Mouse (Mus musculus): ENCODE results near the gene Ppp4r3b.

The Ppp4r3b gene

GRCm38 (mm10) chr11:29172563-29173124, at the start of gene Ppp4r3b:
Ppp4r3b (plus strand) TSS chr11:29172890.
- peak; percentile 98 for DNase-seq

DNA sequence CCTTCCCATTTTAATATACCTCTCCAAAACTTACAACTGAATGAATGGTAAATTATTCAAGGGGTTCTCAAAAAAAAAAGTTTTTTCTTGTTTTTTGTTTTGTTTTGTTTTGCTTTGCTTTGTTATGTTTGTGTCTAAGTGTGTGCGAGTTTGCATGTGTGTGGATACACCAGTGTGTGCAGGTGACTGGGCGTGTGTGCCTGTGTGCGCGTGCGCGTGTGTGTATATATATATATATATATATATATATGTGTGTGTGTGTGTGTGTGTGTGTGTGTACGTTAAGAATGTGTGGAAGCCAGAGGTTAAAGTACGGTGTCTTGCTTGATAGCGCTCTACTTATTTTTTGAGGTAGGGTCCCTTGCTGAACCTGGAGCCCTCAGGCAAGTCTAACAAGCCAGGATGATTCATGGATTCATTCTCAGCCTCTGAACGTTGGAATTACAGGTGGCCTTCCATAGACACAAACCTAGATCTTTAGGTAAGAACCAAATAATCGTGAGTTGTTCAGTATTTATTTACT, 42.8 kb upstream of the Ppp4r3b start:
- no peak for DNase-seq

- DNase-seq = peak; percentile 96
These were observed 42.0 kb upstream of the Ppp4r3b start, which contains the start of gene Pnpt1 for GRCm38 (mm10) chr11:29130385-29131355. Pnpt1 (plus strand) TSS chr11:29130744.

DNA sequence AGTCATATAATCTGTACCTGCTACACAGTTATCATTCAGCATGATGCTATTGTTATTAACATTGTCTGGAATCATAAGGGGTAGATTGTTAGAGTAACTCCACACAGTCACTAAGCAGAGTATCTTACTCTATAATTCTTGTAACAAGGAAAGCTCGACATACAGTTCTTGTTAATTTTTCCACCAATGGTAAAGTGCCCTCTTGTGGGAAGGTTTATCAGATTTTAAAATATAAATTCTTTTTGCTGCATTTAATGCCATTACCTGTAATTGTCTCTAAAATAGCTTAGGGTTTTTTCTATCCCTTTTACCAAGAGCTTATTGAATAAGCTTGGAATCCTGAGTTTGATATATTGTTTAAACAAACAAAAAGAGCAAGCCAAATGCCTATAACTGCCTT, 32.0 kb upstream of the Ppp4r3b start:
- DNase-seq = no peak

DNA sequence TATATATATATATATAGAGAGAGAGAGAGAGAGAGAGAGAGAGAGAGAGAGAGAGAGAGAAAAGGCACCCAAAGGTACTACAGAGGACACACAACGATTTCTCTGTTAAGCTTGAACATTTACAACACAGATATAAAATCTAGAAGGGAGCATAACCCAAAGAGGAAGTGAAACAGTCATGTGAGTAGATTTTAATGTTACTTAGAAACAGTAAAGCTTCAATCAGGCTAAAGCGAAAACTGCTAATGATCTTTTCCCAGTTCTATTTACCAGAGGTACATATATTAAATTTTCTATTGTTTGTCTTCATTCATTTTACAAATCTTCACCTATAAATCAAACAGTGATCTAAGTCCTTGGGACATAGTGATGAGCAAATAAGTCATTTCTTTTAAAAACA, 23.8 kb upstream of the Ppp4r3b start:
- no peak for DNase-seq

DNA sequence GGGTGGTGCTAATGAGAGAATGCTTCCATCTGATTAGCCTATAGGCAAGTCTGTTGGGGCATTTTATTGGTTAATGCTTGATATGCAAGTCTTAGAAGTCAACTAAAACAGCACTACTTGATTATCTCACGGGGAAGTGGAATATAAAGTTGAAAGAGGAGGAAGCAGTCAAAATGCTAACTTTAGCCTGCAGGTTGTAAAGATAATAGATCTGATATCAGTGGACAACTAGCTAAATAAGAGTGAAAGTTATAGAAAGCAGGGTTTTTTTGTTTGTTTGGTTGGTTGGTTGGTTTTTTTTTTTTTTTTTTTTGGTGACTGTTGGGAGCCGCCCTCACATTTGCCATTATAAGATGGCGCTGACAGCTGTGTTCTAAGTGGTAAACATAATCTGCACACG, 9.1 kb upstream of the Ppp4r3b start:
- DNase-seq = no peak

- DNase-seq = peak; percentile 60
These were observed 715 bp upstream of the Ppp4r3b start for GRCm38 (mm10) chr11:29171959-29172391.

DNA sequence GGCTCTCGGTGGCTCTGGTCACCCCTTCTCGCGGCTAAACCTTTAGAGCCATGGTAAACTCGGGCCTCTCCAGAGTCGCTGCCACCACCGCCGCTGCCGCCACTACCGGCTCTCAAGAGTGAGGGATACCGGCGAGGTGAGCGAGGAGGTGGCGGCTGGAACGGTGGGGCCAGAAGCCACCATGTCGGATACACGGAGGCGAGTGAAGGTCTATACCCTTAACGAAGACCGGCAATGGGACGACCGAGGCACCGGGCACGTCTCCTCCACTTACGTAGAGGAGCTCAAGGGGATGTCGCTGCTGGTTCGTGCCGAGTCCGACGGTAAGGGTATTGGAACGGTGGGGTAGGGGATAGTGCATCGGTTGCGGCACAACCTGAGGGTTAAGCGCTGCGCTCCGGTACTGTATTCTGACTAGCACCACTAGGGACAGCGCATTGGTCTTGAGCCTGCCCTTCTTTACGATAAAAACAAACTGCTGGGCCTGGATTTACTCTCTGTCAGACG, 488 bp downstream of the Ppp4r3b start:
- DNase-seq = peak; percentile 79

- no peak for DNase-seq
These were observed 1.2 kb downstream of the Ppp4r3b start for GRCm38 (mm10) chr11:29173706-29174436.

- no peak for DNase-seq
These were observed 6.6 kb downstream of the Ppp4r3b start for GRCm38 (mm10) chr11:29179319-29179718.

GRCm38 (mm10) chr11:29180657-29181056, 8.0 kb downstream of the Ppp4r3b start:
- DNase-seq = peak; percentile 25

DNA sequence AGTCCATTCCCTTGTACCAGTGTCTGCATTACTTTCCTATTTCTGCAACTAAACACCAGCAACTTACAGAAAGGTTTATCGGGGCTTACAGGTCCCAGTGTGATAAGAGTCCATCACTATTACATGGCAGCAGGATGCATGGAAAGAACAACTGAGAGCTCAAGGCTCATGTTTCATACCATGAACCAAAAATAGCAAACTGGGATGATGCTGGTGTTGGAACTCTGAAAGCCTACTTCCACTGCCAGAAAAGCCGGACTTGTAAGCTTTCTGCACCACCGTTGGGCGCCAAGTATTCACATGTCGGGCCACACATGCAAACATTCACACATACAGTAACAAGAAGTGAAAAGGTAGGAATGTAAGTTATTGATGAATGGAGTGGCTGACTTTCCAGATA, 9.1 kb downstream of the Ppp4r3b start:
- DNase-seq = no peak

DNA sequence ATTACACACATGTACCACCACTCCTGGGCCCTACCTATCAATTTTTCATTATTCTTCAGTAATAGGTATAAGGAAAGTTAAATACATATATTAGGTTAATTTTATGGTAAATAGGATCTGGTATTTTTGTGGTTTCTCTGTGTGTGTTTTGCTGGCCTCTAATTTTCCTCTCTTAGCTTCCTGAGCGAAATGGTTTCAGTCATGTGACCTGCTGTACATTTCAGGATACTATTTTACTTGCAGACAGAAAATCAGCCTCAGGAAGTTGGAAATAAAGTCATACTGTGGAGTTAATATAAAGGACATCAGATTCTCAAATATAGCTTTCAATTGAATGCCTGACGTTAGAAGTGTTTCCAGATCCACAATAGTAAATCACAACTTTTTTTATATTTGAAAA, 16.3 kb downstream of the Ppp4r3b start:
- DNase-seq = no peak

DNA sequence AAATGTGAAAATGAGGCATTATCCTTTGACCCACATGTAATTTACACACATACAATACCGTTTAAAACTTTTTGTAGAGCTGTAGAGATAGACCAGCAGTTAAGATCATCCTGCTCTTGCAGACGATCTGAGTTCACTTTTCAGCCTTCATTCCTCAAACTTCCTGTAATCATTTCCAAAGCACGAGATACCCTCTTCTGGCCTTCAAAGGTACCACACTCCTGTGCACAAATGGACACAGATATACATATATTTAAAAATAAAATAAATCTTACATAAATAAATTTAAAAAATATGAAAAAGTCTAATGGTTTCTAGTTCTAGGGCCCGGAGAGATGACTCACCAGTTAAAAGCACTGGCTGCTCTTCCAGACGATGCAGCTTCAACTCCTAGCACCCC, 31.0 kb downstream of the Ppp4r3b start:
- peak; percentile 2 for DNase-seq

- no peak for DNase-seq
These were observed 37.1 kb downstream of the Ppp4r3b start for GRCm38 (mm10) chr11:29209774-29210173.

DNA sequence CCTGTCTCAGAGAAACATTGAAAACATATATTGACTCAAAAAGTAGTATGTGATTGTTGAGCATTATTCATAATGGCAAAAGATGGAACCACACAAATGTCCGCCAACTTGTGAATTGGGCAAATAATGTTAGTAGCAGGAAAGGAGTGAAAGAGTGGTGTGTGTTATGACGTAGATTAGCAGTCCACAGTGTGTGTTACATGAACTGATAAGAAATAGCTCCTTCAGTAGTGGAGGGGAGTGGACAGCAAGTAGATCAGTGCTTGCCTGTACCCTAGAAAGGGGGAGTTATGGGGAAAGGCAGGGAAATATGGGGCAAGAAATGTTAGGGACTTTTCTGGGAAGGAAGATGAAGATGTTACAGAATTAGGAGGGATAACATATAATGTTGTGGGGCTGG, 43.5 kb downstream of the Ppp4r3b start:
- DNase-seq = no peak

DNA sequence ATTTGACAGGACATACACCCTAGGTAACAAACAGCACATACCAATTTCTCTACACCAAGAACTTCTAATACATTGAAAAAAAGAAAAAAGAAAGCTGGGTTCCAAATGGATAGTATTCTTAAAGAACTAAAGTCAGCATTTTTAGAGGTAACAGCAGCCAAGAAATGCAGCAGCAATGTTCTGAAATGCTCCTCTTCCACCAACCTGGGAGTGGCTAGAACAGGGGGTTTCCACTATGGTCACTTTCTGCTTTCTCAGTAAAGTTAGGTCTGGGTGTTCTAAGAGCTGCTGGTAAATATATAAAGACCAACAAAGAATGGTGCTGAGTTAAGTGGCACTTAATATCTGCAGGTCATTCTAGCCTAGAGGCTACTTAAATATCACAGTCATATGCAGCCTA, 46.4 kb downstream of the Ppp4r3b start:
- no peak for DNase-seq

- DNase-seq = no peak
These were observed 49.6 kb downstream of the Ppp4r3b start for GRCm38 (mm10) chr11:29222310-29222709.

GRCm38 (mm10) chr11:29224754-29225153, 52.1 kb downstream of the Ppp4r3b start:
- no peak for DNase-seq

DNA sequence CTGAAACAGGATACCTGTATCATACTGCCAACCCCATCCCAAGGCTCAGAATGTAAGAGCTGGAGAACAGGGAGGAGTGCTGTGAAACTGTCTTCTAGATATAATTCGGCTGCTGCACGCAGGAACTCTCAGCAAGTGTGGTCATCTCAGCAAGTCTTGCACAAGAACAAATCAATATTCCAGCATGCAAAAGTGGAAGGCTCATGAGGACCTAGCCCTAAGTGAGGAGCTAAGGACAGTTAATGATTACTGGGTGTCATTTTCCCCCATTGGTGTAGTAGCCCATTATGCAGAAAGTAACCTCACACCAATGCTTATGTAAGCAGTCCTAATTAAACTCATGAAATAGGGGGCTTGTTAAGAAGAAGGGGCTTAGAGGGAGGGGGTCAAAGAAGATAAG, 56.3 kb downstream of the Ppp4r3b start:
- DNase-seq = no peak

DNA sequence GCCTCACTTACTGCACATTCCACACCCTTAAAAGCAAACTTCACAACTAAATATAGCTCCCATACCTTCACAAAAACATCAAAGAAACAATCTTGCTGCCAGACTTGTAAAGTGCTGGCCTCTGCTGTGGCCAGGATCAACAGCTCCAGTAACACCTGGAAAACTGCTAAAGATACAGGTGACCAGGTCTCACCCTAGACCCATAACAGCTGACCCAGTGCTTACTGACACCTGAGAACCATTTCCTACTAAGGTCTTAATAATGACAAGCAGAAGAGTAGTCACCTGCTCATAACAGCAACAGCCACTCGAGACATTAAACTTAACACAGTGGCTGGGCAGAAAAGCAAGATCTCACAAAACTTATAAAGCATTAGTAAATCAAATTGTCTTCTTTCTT, 60.9 kb downstream of the Ppp4r3b start:
- no peak for DNase-seq

DNA sequence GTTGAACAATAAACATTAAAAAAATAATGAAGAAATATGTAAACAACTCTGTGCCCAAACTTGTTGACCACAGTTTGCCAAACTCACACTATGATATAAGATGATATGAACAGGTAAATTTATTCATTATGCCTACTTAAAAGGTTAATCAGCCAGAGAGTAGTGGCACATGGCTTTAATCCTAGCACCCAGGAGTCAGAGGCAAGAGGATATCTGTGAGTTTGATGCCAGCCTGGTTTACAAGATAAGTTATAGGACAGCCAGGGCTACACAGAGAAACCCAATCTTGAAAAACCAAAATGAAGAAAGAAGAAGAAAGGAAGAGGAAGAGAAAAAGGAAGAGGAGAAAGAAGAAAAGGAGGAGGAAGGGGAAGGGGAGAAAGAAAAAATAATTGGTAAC, 64.7 kb downstream of the Ppp4r3b start:
- DNase-seq = no peak

DNA sequence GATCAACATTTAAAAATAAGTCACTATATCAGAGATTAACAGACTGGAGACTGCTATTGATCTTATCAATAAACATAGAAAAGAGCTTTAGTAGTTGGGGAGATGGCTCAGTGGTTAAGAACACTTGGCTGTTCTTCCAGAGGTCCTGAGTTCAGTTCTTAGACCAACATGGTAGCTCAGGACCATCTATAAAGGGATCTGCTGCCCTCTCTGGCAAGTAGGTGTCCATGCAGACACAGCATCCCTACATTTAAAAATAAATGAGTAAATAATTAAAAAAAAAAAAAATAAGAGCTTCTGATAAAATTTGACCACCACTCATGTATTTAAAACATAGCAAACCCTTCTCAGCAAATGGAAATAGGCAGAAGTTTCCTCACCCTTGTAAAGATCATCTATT, 65.4 kb downstream of the Ppp4r3b start:
- DNase-seq = no peak
